Mouse (Mus musculus) lung, postnatal 0 days (tissue): Measurements from ENCODE around the gene Atg7.

Experiments
- CTCF ChIP-seq: IDR thresholded peaks from 2 replicates; pipeline ENCODE4 v1.5.1; 2016; ENCODE audit warnings: antibody characterized with exemption, mild to moderate bottlenecking
- EP300 ChIP-seq: IDR thresholded peaks from 2 replicates; pipeline ENCODE4 v1.6.1; 2016; ENCODE audit warnings: antibody characterized with exemption, mild to moderate bottlenecking, control low read depth

DNA sequence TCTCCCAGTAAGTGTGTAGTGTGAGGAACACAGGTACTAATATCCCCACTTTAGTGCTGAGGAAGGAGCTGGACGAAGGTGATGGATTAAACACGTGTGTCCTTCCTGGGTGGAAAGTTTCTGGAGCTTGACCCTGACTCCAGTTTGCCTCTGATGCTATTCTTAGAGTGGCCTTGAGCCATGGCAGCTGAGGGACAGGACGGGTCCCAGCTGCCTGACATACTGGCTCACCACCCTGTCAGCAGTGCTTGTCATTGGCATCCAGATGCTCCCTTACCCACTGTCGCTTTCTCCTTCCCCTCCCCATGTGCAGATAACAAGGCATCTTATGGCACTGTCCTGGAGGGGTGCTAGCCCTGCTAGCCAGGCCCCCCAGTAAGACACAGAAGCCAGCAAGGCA is 196.0 kb downstream of the Atg7 start:
- TF ChIP-seq CTCF = no peak
- TF ChIP-seq EP300 = no peak
